Mouse (Mus musculus) liver, adult 2 months (tissue): ENCODE results near the gene Cnksr1. TPM values are rescaled to one million over a fixed set of nuclear protein-coding genes. Genes with fewer than 3 reads are reported as not detected.

ENCODE experiments used
- DNase-seq: peaks from one replicate; pipeline ENCODE4 v3.0.0-alpha.2; 2011; ENCODE audit warnings: low read depth, low spot score; ENCODE audit errors: extremely low read depth
- H3K27ac ChIP-seq: fragments of 200-500 bp; replicated peaks from 2 replicates; pipeline ENCODE4 v1.5.1; 2012; ENCODE audit warnings: low read depth, mild to moderate bottlenecking, control low read depth, inconsistent platforms, low read length; ENCODE audit not compliant: insufficient read depth
- H3K27me3 ChIP-seq: fragments of 200-500 bp; 2 replicates; pipeline ENCODE4 v1.6.1; 2012; ENCODE audit warnings: mild to moderate bottlenecking, moderate library complexity, low read length, inconsistent platforms; ENCODE audit not compliant: control insufficient read depth, insufficient read depth
- H3K36me3 ChIP-seq: fragments of 200-500 bp; 2 replicates; pipeline ENCODE4 v1.6.1; 2012; ENCODE audit warnings: low read length, inconsistent platforms; ENCODE audit not compliant: control insufficient read depth, insufficient read depth
- H3K4me1 ChIP-seq: fragments of 200-500 bp; 2 replicates; pipeline ENCODE4 v1.6.1; 2011; ENCODE audit warnings: low read length; ENCODE audit not compliant: control insufficient read depth, insufficient read depth
- H3K4me3 ChIP-seq: fragments of 200-500 bp; 2 replicates; pipeline ENCODE4 v1.5.1; 2011; ENCODE audit warnings: low read depth, mild to moderate bottlenecking, control low read depth, low read length, moderate library complexity; ENCODE audit not compliant: insufficient read depth
- H3K79me2 ChIP-seq: fragments of 200-500 bp; 2 replicates; pipeline ENCODE4 v1.6.1; 2012; ENCODE audit warnings: inconsistent platforms, mild to moderate bottlenecking, low read length, moderate library complexity; ENCODE audit not compliant: control insufficient read depth, insufficient read depth
- H3K9ac ChIP-seq: fragments of 200-500 bp; 2 replicates; pipeline ENCODE4 v1.6.1; 2012; ENCODE audit warnings: low read depth, mild to moderate bottlenecking, control low read depth, inconsistent platforms, low read length
- CTCF ChIP-seq: fragments of 200-500 bp; IDR thresholded peaks from 2 replicates; pipeline ENCODE4 v1.5.1; 2011; ENCODE audit warnings: low read depth, low read length, control low read depth
- POLR2A ChIP-seq: fragments of 200-500 bp; IDR thresholded peaks from 2 replicates; pipeline ENCODE4 v1.6.1; 2011; ENCODE audit warnings: low read length, control low read depth; ENCODE audit not compliant: insufficient read depth; ENCODE audit errors: extremely low read depth
- WGBS: fragments of 180-500 bp; shearing (Covaris S2); methylation state at CpG from one replicate; pipeline ENCODE4 v1.1.7; 2018; 5-methylcytosine and 5-hydroxymethylcytosine counted together
- polyA plus RNA-seq: library from polyadenylated mRNA; depleted of rRNA; stranded (reverse); fragments of >200 nt; gene quantifications from 2 replicates; pipeline ENCODE4 v1.2.3, GENCODE M21; 2012
- total RNA-seq: library from RNA; depleted of rRNA; stranded (reverse); fragments of >200 nt; gene quantifications from 2 replicates; pipeline ENCODE4 v1.2.3, GENCODE M21; 2014

Cnksr1 gene
- total and polyA plus RNA-seq, 2 experiments: 0.09 to 0.21 TPM

- no peak within 1 kb of the TSS for H3K4me3 ChIP-seq
- no peak within 1 kb of the TSS for H3K27ac ChIP-seq
- H3K27me3 ChIP-seq: no peaks in the 10 kb centered on the region
- DNase-seq: no peak
- H3K9ac ChIP-seq: no peak within 1 kb of the TSS
- 89% methylated on average over 8 of the region's 8 CpGs for WGBS
- H3K79me2 ChIP-seq: no peaks in the 10 kb centered on the region
- H3K4me1 ChIP-seq: no peaks in the 10 kb centered on the region
- TF ChIP-seq CTCF (no peak), POLR2A (no peak)
- no peaks in the 10 kb centered on the region for H3K36me3 ChIP-seq
Measured at GRCm38 (mm10) chr4:134227194-134227593, 11.0 kb downstream of the Cnksr1 start, which contains the start of gene Catsper4. Catsper4 (minus strand) TSS chr4:134227383.

DNA sequence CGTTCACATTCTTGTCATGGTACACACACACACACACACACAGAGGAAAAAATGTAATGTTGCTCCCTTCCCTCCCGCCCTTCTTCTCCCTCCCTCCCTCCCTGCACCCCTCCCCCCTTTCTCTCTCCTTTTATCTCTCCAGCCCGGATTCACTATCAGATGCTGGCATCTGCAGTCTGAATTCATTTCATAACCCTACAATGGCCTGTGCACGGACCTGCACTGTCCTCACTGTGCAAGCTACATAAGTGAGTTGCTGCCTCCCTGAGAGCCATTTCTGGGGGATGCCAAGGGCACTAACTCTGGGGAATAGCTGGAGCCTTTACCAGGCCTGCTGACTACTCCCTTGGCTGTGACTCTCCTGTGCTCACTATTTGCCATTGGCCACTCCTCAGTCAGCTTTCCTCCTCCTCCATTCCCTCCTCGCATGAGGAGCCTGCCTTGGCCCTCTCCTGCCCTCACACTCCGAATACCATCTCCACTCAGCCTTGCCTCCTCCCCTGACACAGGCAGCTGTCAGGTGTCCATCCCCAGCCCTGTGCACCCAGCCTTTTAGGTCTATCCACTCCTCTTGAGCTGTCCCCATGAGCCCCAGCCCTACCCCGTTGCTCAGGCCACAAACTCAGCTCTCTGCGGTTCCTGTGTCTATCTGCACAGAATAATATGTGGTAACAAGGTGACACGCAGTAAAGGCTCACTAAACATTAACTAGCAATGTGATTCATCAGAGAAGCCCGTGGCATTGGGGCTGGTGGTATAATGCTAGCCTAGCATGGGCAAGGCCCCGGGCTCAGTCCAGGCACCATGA, 15.2 kb downstream of the Cnksr1 start:
- no peak for TF ChIP-seq POLR2A
- TF ChIP-seq CTCF: no peak

DNA sequence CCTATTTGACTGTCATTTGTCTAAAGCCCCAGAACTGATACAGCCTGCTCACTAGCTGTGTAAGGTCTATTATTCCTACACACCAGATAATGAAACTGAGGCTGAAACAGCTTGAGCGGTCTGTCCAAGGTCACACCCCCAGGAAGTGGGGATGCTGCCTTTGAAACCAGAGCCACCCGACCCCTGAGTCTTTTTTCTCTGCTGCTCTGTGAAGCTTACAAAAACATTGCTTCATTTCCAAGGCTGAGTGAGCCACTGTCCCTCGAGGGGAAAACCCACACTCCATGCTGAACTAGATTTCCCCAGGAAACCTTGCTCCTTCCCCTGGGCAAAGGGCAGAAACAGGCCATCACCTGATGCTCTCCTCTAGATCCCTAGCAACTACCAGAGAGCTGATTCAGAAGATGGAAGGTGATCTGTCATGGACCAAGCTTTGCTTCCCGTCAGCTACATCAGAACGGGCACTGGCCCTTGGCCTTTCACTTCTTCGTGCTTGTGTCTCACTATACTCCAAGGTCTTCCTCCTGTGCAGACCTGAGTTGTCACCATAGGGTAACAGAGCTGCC, 31.6 kb downstream of the Cnksr1 start:
- 51% methylated on average over 6 of the region's 6 CpGs for WGBS
- Histone ChIP-seq H3K9ac (no peak overlapping the region), H3K4me3 (no peak overlapping the region), H3K79me2 (no peaks in the 10 kb centered on the region), H3K27me3 (no peaks in the 10 kb centered on the region), H3K27ac (no peak overlapping the region), H3K4me1 (no peaks in the 10 kb centered on the region), H3K36me3 (no peaks in the 10 kb centered on the region)
- no peak for DNase-seq
- TF ChIP-seq POLR2A (no peak), CTCF (no peak)

More for the DNA sequence above, 15.2 kb downstream of the Cnksr1 start:
- Histone ChIP-seq H3K36me3 (no peaks in the 10 kb centered on the region), H3K27me3 (no peaks in the 10 kb centered on the region), H3K4me1 (no peaks in the 10 kb centered on the region), H3K79me2 (no peaks in the 10 kb centered on the region), H3K27ac (no peak overlapping the region), H3K9ac (no peak overlapping the region), H3K4me3 (no peak overlapping the region)
- WGBS: 54% methylated on average over 11 of the region's 11 CpGs
- no peak for DNase-seq

GRCm38 (mm10) chr4:134203340-134203896, 34.8 kb downstream of the Cnksr1 start:
- Histone ChIP-seq H3K4me3 (no peak overlapping the region), H3K27me3 (no peaks in the 10 kb centered on the region), H3K36me3 (no peaks in the 10 kb centered on the region), H3K9ac (no peak overlapping the region), H3K4me1 (no peaks in the 10 kb centered on the region), H3K79me2 (no peaks in the 10 kb centered on the region), H3K27ac (no peak overlapping the region)
- DNase-seq: no peak
- TF ChIP-seq CTCF: no peak
- TF ChIP-seq POLR2A: no peak
- WGBS: 80% methylated on average over 17 of the region's 17 CpGs

DNA sequence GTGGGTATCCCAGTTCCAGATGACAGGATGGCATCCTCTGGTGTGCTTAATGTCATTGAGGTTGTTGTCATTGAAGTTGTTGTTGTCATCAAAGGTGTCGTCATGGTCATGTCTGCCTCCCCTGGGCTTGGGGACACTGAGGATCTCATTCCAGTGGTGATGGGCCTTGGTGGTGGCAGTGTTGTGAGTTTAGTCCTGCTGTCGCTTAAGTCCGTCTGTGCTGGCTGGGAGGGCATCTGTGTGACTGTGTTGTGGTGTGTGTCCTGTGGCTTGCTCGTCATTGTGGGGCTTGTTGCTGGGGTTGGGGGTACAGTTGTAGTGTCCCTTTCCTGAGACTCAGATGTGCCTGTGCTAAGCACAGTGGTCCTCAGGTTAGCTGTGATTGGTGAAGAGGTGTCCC, 35.3 kb downstream of the Cnksr1 start, which contains the start of gene Gm7534:
Gm7534 (minus strand) TSS at position 101 of the 400 bp plus-strand sequence.
- H3K27ac ChIP-seq: no peak within 1 kb of the TSS
- no peaks in the 10 kb centered on the region for H3K36me3 ChIP-seq
- 93% methylated on average over 4 of the region's 4 CpGs for WGBS
- no peak within 1 kb of the TSS for H3K4me3 ChIP-seq
- no peaks in the 10 kb centered on the region for H3K27me3 ChIP-seq
- H3K4me1 ChIP-seq: no peaks in the 10 kb centered on the region
- no peaks in the 10 kb centered on the region for H3K79me2 ChIP-seq
- no peak for DNase-seq
- TF ChIP-seq POLR2A (no peak), CTCF (no peak)
- no peak within 1 kb of the TSS for H3K9ac ChIP-seq
